Mouse (Mus musculus): ENCODE data around the gene Dock2.

Dock2 gene

GRCm38 (mm10) chr11:34783587-34784043 lies at the start of gene Dock2:
TSS of gene Dock2 (minus strand) at chr11:34783892.
- in situ Hi-C loops (cut with MboI; ENCODE audit: unreplicated experiment in 2 of 2): no loop called here

DNA sequence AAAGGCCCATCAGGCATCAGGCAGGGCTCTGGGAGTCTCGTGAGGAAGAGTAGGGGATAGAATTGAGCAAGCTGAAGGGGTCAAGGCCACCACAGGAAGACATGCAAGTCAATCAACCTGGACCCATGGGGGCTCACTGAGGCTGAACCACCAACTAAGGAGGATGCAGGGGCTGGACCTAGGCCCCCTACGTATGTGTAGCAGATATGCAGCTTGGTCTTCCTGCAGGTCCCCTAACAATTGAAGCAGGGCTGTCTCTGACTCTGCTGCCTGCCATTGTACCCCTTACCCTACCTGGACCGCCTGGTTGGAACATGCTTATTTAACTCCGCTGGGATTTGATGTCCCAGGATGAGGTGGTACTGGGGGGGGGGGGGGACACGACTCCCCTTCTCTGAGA lies 49.0 kb upstream of the Dock2 start:
- in situ Hi-C loops (cut with MboI; ENCODE audit: unreplicated experiment in 2 of 2): loop anchor here (25.0 kb wide), 2 partner anchors 930 to 1670 kb away; partner anchors contain the start of genes Npm1 (in 1 of the 2) and Pank3 (in 1 of the 2)

GRCm38 (mm10) chr11:34827803-34828202 lies 44.1 kb upstream of the Dock2 start:
- in situ Hi-C loops (cut with MboI; ENCODE audit: unreplicated experiment in 2 of 2): loop anchor here (25.0 kb wide), 2 partner anchors 934 to 1666 kb away; partner anchors contain the start of genes Npm1 (in 1 of the 2) and Pank3 (in 1 of the 2)

- in situ Hi-C loops (cut with MboI; ENCODE audit: unreplicated experiment in 2 of 2): loop anchor here (25.0 kb wide), 2 partner anchors 935 to 1665 kb away; partner anchors contain the start of genes Npm1 (in 1 of the 2) and Pank3 (in 1 of the 2)
Observed at GRCm38 (mm10) chr11:34826940-34827339, 43.2 kb upstream of the Dock2 start.

GRCm38 (mm10) chr11:34824791-34825190 lies 41.1 kb upstream of the Dock2 start:
- in situ Hi-C loops (cut with MboI; ENCODE audit: unreplicated experiment in 2 of 2): loop anchor here (25.0 kb wide), 4 partner anchors 787 to 1662 kb away; partner anchors contain the start of genes Npm1 (in 2 of the 2), Lcp2 (in 1 of the 2) and Pank3 (in 1 of the 2)

DNA sequence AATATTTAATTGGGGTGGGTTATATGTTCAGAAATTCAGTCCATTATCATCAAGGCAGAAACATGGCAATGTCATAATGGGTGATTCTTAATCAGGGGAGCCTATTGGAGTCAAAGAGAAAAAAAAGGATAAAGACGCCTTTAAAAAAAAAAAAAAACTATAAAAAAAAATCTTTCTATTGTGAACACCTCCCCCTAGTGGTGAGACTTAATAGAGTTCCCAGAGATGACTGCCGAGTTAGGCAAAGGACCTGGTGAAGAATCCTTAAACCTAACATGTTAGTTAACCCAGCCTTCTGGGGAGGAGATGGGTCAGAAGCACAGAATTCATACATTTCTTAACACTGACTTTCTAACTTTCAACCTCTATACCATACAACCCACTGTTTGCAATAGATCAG lies 31.1 kb upstream of the Dock2 start:
- in situ Hi-C loops (cut with MboI; ENCODE audit: unreplicated experiment in 2 of 2): loop anchor here (5.0 to 25.0 kb wide), 5 partner anchors 582 to 1652 kb away; partner anchors contain the start of genes Lcp2 (in 1 of the 2) and Npm1 (in 1 of the 2)

DNA sequence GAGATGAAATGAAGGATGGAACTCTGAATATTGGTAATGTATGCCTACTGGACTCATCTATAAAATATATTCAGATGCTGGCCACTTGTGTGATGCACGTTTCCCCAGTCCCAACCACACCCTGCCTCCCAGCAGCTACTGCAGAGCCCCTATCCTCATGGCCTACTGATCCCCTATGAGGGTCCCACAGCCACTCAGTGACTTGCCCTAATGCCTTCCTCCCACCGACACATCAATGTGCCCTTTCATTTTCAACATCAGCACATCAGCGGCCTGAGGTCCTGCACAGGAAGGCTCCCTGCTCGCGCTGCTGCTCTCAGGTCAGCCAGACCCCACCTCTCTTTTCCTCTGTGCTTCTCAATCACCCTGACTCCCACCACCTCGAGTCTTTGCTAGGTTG lies 30.6 kb upstream of the Dock2 start:
- in situ Hi-C loops (cut with MboI; ENCODE audit: unreplicated experiment in 2 of 2): loop anchor here (10.0 to 25.0 kb wide), 4 partner anchors 690 to 1652 kb away; partner anchors contain the start of genes Lcp2 (in 1 of the 2) and Npm1 (in 1 of the 2)

GRCm38 (mm10) chr11:34805026-34805425 lies 21.3 kb upstream of the Dock2 start:
- in situ Hi-C loops (cut with MboI; ENCODE audit: unreplicated experiment in 2 of 2): loop anchor here (25.0 kb wide), 3 partner anchors 768 to 1643 kb away; partner anchors contain the start of genes Lcp2 (in 1 of the 2) and Npm1 (in 1 of the 2)

GRCm38 (mm10) chr11:34798066-34798465 lies 14.4 kb upstream of the Dock2 start:
- in situ Hi-C loops (cut with MboI; ENCODE audit: unreplicated experiment in 2 of 2): loop anchor here in 1 of 2 experiments (5.0 to 10.0 kb wide), 2 partner anchors 81 to 523 kb away; no protein-coding TSS in a partner anchor

DNA sequence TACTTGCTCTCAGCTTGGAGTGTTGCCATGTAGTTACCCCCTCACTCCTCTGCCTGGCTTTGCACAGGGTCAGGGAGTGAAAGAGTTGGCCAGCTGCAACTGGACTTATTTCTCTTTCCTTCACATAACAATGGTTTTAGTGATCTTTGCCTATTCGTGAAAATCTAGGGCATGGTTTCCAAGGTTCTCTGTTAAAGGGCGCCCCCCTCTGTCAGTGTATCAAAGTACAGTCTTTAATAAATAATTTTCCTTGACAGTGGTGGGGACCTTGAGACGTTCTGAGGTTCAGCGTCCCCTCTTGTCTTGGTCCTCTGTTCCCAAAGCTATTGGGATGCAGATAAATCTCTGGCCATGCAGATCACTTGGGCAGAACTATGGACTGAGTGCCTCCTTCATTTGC lies 12.4 kb upstream of the Dock2 start:
- in situ Hi-C loops (cut with MboI; ENCODE audit: unreplicated experiment in 2 of 2): loop anchor here in 1 of 2 experiments (5.0 to 10.0 kb wide), 2 partner anchors 79 to 521 kb away; no protein-coding TSS in a partner anchor

DNA sequence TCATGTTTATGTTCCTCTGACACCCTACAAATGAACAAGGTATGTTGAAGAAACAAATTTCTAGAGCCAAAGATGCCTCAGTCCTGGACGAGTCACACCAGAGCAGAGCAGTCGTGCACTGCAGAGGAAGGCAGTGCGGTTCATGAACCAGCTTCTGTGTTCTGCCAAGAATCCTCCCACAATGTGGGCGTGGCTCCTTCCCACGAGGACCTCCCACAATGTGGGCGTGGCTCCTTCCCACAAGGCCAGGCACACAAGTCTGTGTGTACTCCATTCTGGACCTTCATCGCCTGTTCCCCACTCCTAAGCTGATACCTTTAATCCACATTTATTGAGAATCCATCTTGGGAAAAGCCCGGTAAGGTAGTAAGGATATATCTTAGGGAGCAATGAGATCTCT lies 8.2 kb upstream of the Dock2 start:
- in situ Hi-C loops (cut with MboI; ENCODE audit: unreplicated experiment in 2 of 2): loop anchor here in 1 of 2 experiments (10.0 kb wide), 1 partner anchor 517 kb away; no protein-coding TSS in a partner anchor

DNA sequence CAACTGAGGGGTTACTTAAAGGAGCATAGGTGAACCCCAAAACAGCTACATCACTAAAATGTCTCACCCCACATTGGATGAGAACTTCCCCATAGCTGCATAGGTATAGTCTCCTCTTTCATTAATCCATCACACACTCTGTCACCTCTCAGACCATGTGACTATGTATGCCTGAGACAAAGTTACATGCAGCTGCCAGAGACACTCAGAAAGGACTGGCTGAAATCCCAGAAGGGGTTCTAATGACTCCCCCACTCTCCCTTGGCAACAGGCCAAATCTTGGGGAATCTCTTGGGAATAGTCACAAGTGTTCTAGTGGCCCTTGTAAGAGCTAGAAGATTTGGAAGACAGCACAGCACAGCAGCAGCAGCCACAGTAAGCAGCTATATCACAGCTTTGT lies 1.2 kb upstream of the Dock2 start:
- in situ Hi-C loops (cut with MboI; ENCODE audit: unreplicated experiment in 2 of 2): no loop called here

GRCm38 (mm10) chr11:34782516-34783430 lies 919 bp downstream of the Dock2 start:
- in situ Hi-C loops (cut with MboI; ENCODE audit: unreplicated experiment in 2 of 2): no loop called here

- in situ Hi-C loops (cut with MboI; ENCODE audit: unreplicated experiment in 2 of 2): no loop called here
Observed at GRCm38 (mm10) chr11:34780786-34781185, 2.9 kb downstream of the Dock2 start.

DNA sequence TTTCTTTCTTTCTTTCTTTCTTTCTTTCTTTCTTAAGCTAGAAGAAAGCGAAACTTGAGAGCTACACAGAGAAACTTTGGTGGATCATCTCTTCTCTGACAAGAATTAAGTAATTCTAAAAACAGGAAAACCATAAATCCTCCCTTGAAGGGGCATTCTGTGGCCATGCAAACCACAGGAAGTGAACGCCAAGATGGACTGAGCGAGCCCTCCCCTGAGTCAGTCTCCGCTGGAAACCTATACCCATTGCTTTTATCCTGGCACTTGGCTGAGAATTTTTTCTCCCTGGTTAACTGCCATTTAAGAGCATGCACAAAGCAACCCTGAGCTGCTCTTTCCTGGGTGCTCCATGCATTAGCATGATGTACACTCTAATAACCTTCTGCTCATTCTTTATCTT lies 3.7 kb downstream of the Dock2 start:
- in situ Hi-C loops (cut with MboI; ENCODE audit: unreplicated experiment in 2 of 2): loop anchor here in 1 of 2 experiments (5.0 kb wide), 1 partner anchor 73 kb away; no protein-coding TSS in a partner anchor

GRCm38 (mm10) chr11:34778351-34778750 lies 5.3 kb downstream of the Dock2 start:
- in situ Hi-C loops (cut with MboI; ENCODE audit: unreplicated experiment in 2 of 2): loop anchor here in 1 of 2 experiments (5.0 kb wide), 1 partner anchor 71 kb away; no protein-coding TSS in a partner anchor

- in situ Hi-C loops (cut with MboI; ENCODE audit: unreplicated experiment in 2 of 2): loop anchor here in 1 of 2 experiments (5.0 kb wide), 1 partner anchor 70 kb away; no protein-coding TSS in a partner anchor
Observed at GRCm38 (mm10) chr11:34777529-34777928, 6.2 kb downstream of the Dock2 start.

- in situ Hi-C loops (cut with MboI; ENCODE audit: unreplicated experiment in 2 of 2): loop anchor here in 1 of 2 experiments (5.0 kb wide), 1 partner anchor 69 kb away; no protein-coding TSS in a partner anchor
Observed at GRCm38 (mm10) chr11:34776054-34776453, 7.6 kb downstream of the Dock2 start.

DNA sequence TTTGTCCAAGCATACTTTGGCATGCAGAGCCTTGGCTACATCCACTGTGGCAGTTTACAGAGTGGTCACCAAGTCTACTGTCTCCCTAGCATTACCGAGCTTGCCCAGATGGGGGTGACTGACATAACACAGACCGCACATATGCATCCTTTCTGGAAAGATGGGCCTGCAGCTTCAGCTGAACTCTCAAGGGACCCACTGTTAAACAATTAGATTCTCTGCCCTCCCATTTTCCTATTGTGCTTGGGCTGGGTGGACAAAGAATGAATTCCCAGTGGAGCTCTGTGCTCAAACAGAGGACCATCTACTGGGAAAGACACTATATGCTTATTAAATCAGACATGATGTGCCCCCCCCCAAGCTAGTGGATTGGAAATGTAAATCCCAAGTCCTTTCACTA lies 9.1 kb downstream of the Dock2 start:
- in situ Hi-C loops (cut with MboI; ENCODE audit: unreplicated experiment in 2 of 2): loop anchor here in 1 of 2 experiments (5.0 kb wide), 1 partner anchor 67 kb away; no protein-coding TSS in a partner anchor

DNA sequence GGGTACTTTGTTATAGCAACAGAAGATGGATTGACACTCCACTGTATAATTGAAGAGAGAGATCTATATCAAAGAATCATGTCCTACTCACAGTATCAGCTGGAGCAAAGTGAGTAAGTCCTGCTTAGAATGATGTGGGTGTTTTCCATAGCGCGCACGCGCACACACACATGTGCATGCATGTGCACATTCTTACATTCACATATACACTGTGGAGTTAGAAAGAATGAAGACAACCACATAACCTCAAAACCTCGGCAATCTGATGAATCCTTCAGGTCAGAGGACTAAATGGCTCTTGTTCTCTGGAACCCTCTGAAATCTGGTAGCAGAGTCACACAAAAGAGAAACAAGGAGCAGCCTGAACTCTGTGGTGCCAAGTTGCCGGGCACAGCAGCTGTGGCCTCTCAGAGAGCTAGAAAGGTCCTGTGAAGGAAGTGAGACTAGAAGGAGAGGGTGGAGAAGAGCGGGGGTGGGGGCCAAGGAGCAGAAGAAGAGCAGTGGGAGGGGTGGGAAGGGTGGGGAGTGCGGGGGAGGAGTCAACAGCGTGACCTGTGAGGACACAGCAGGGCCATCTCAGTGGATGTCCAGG lies 10.3 kb downstream of the Dock2 start:
- in situ Hi-C loops (cut with MboI; ENCODE audit: unreplicated experiment in 2 of 2): no loop called here

All from v-Abl transformed pro-B cells (cell line).